In the genomic region with DNA sequence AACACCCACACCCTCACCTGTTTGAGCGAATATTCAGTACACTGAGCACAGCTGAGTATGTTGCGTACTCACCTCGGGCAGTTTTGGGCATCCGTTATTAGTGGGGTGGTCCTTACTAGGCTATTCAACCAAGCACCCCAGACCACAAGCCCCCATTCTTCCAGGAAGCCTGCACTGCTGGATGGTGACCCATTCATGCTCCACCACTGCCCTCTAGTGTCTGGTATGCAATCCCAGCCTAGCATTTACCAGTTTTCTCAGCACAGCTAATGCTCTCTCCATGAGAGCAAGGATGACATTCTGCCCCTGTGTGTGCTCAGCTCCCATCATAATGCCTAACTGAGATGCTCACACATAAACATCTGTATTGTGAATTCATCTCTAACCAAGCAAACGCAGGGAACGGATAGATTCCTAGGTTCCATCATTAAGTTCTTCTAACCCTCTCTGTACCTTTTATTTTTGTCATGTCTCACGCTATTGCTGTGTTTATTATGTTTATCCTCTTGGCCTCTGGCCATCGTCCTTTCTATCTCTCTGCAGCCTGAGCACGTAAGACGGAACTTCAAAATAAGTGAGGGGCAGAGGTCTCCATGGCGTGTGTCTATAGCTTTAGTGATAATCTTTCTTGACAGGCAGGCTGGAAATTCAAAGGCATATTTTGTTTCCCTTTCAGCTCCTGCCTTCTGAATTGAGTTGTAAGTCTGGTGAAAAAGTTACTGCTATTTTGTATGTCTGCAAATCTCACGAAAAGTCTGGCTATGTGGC, we compare ENCODE assay signal across 8 mouse cellular contexts. TPM values are rescaled to one million over a fixed set of nuclear protein-coding genes. Genes with fewer than 3 reads are reported as not detected.
DNase-seq lines count a peak whose midpoint lies in the region; ATAC-seq and TF ChIP-seq lines count a peak whose summit lies in the region.

No protein-coding gene starts in this region.

- no peaks in the 10 kb centered on the region for H3K4me1 ChIP-seq in ES-E14 (ENCODE audit: control insufficient read depth in 2 of 2, insufficient read depth in 2 of 2, low read length in 2 of 2, poor library complexity in 1 of 2)
- H3K4me1 ChIP-seq in embryonic facial prominence, embryonic 15.5 days, result no peaks in the 10 kb centered on the region
- no peaks in the 10 kb centered on the region for H3K4me1 ChIP-seq in lung, postnatal 0 days (ENCODE audit: insufficient read depth, low read depth, low read length)

- no peaks in the 10 kb centered on the region for H3K36me3 ChIP-seq in ES-E14 (ENCODE audit: control insufficient read depth, insufficient read depth, low read length, poor library complexity, severe bottlenecking)
- H3K36me3 ChIP-seq in embryonic facial prominence, embryonic 15.5 days, result no peaks in the 10 kb centered on the region
- no peaks in the 10 kb centered on the region for H3K36me3 ChIP-seq in lung, postnatal 0 days (ENCODE audit: insufficient read depth, low read length)

- no peak overlapping the region for H3K9ac ChIP-seq in ES-E14 (ENCODE audit: insufficient read depth, low read depth, low read length, poor library complexity, severe bottlenecking)
- no peak overlapping the region for H3K9ac ChIP-seq in embryonic facial prominence, embryonic 15.5 days
- no peak overlapping the region for H3K9ac ChIP-seq in lung, postnatal 0 days (replicated peaks; ENCODE audit: low read depth)

- H3K27me3 ChIP-seq in embryonic facial prominence, embryonic 15.5 days, result no peaks in the 10 kb centered on the region
- H3K27me3 ChIP-seq in lung, postnatal 0 days (replicated peaks; ENCODE audit: insufficient read depth, low read length), result no peaks in the 10 kb centered on the region

- peak; percentile 97 for TF ChIP-seq CTCF in layer of hippocampus, adult 2 months (conservative IDR thresholded peaks at IDR 0.05)
- TF ChIP-seq CTCF in lung, postnatal 0 days (IDR thresholded peaks at IDR 0.05), result peak; percentile 98

- no peak for DNase-seq in ES-E14 (ENCODE audit: low read depth, low spot score)
- peak; percentile 52 to 71 for DNase-seq in adrenal gland, postnatal 36 days
- DNase-seq in heart, postnatal 36 days, result peak; percentile 55 to 59
- peak; percentile 54 to 77 for DNase-seq in layer of hippocampus, adult 2 months (ENCODE audit: low spot score in 2 of 2)
- DNase-seq in lung, postnatal 0 days (ENCODE audit: low spot score), result peak; percentile 75
- peak; percentile 26 for DNase-seq in ovary, postnatal 10 days (ENCODE audit: low spot score)
- peak; percentile 65 for DNase-seq in urinary bladder, postnatal 14 days (ENCODE audit: low spot score)

- no peaks in the 10 kb centered on the region for H3K9me3 ChIP-seq in ES-E14 (ENCODE audit: control insufficient read depth, insufficient read depth, low read depth, low read length)
- no peaks in the 10 kb centered on the region for H3K9me3 ChIP-seq in embryonic facial prominence, embryonic 15.5 days (replicated peaks)
- H3K9me3 ChIP-seq in lung, postnatal 0 days (ENCODE audit: low read length), result no peaks in the 10 kb centered on the region

- no peak overlapping the region for H3K27ac ChIP-seq in ES-E14 (ENCODE audit: insufficient read depth, low read depth, low read length, poor library complexity, severe bottlenecking)
- H3K27ac ChIP-seq in embryonic facial prominence, embryonic 15.5 days (replicated peaks), result no peak overlapping the region
- no peak overlapping the region for H3K27ac ChIP-seq in layer of hippocampus, adult 2 months
- H3K27ac ChIP-seq in lung, postnatal 0 days (ENCODE audit: low read length), result no peak overlapping the region

- H3K4me2 ChIP-seq in embryonic facial prominence, embryonic 15.5 days (replicated peaks), result no peak overlapping the region
- H3K4me2 ChIP-seq in lung, postnatal 0 days (replicated peaks; ENCODE audit: low read depth, low read length), result no peak overlapping the region

- peak; percentile 43; the same call in 1 of the 2 replicates for ATAC-seq in embryonic facial prominence, embryonic 15.5 days (ENCODE audit: insufficient number of reproducible peaks, low FRiP score, low TSS enrichment, low read depth)
- peak; percentile 59; the same call in 1 of the 2 replicates for ATAC-seq in lung, postnatal 0 days

- no peak for TF ChIP-seq EP300 in lung, postnatal 0 days (IDR thresholded peaks at IDR 0.05)

- in situ Hi-C loops in ES-E14 (cut with MboI; ENCODE audit: low sequenced_read_pairs in 2 of 2, unreplicated experiment in 2 of 2), result no loop called here

- H3K4me3 ChIP-seq in ES-E14 (ENCODE audit: insufficient read depth in 1 of 2, low read depth in 1 of 2, low read length in 2 of 2, poor library complexity in 1 of 2, severe bottlenecking in 1 of 2), result no peak overlapping the region
- H3K4me3 ChIP-seq in embryonic facial prominence, embryonic 15.5 days (replicated peaks), result no peak overlapping the region
- peak overlapping the region; percentile 23; the same call in 1 of the 2 replicates for H3K4me3 ChIP-seq in layer of hippocampus, adult 2 months
- H3K4me3 ChIP-seq in lung, postnatal 0 days (ENCODE audit: low read depth, low read length), result no peak overlapping the region

- WGBS in embryonic facial prominence, embryonic 15.5 days, result 43% methylated on average over 12 of the region's 12 CpGs
- WGBS in lung, postnatal 0 days, result 39% methylated on average over 12 of the region's 12 CpGs

- intact Hi-C loops in heart, postnatal 36 days (cut with DNase I), result loop anchor here (10.0 kb wide), 1 partner anchor 149 kb away; no protein-coding TSS in a partner anchor

TF ChIP-seq in ES-E14, 5 proteins besides CTCF, POLR2A, EP300 and RAD21:
- TF ChIP-seq ZNF384 (IDR thresholded peaks at IDR 0.05; ENCODE audit: low read depth, low read length), result no peak
- TF ChIP-seq ZC3H11A (IDR thresholded peaks at IDR 0.05; ENCODE audit: borderline replicate concordance, low read depth, low read length), result peak; percentile 91

RNA-seq across cellular contexts. Expression of gene Slc35b4, which starts 17.0 kb away (rescaled TPM):
- total RNA-seq in ES-E14 (2012; rRNA removed), result 27.4 and 28.1 TPM in 2 replicates
- 10 to 100 TPM; 33.2 to 36.9 TPM for total RNA-seq in adrenal gland, postnatal 36 days (2021)
- polyA plus RNA-seq in embryonic facial prominence, embryonic 15.5 days (2015; fragmentation: Nextera tagmentation; extraction: Ambion mirVana), result 43.6 and 44.5 TPM in 2 replicates
- total RNA-seq in heart, postnatal 36 days (2021), result 1 to 10 TPM; 7.5 to 9.6 TPM
- total RNA-seq in layer of hippocampus, adult 2 months (2021), result 10 to 100 TPM; 56.9 to 60.9 TPM
- 24.3 and 24.6 TPM in 2 replicates for polyA plus RNA-seq in lung, postnatal 0 days (2015; fragmentation: Nextera tagmentation; extraction: Ambion mirVana)
